Mouse (Mus musculus): ENCODE measurements around the gene Stk16.

- TF ChIP-seq CTCF (IDR thresholded peaks at IDR 0.05; ENCODE audit: insufficient read depth, low read length) (no peak), POLR2A (IDR thresholded peaks at IDR 0.05; ENCODE audit: borderline replicate concordance, extremely low read depth, low read depth, low read length) (no peak)
Measured at GRCm38 (mm10) chr1:75211141-75211708, 587 bp downstream of the Stk16 start.
